Mouse (Mus musculus) cerebellum, adult 11 months (tissue): ENCODE results near the gene Eif4e2.

Experiments used
- DNase-seq: peaks from one replicate; pipeline ENCODE4 v3.0.0; 2022

Eif4e2 gene

GRCm38 (mm10) chr1:87203779-87204178 lies 9.9 kb upstream of the Eif4e2 start:
- DNase-seq: no peak

GRCm38 (mm10) chr1:87204465-87204864 lies 9.2 kb upstream of the Eif4e2 start, which contains the start of gene Chrng:
Chrng (plus strand) TSS chr1:87204657.
- no peak for DNase-seq

GRCm38 (mm10) chr1:87205038-87205437 lies 8.7 kb upstream of the Eif4e2 start:
- no peak for DNase-seq

GRCm38 (mm10) chr1:87205502-87205901 lies 8.2 kb upstream of the Eif4e2 start:
- DNase-seq: no peak

- DNase-seq: no peak
These were observed 7.4 kb upstream of the Eif4e2 start for GRCm38 (mm10) chr1:87206339-87206738.

GRCm38 (mm10) chr1:87211431-87211830 lies 2.3 kb upstream of the Eif4e2 start:
- no peak for DNase-seq

- no peak for DNase-seq
These were observed 1.0 kb downstream of the Eif4e2 start for GRCm38 (mm10) chr1:87214748-87215147.

GRCm38 (mm10) chr1:87217938-87218337 lies 4.2 kb downstream of the Eif4e2 start:
- no peak for DNase-seq

- no peak for DNase-seq
These were observed 12.0 kb downstream of the Eif4e2 start for GRCm38 (mm10) chr1:87225739-87226138.

- no peak for DNase-seq
These were observed 12.9 kb downstream of the Eif4e2 start for GRCm38 (mm10) chr1:87226409-87227159.

- peak; percentile 81 for DNase-seq
These were observed 13.4 kb downstream of the Eif4e2 start for GRCm38 (mm10) chr1:87227160-87227550.

- no peak for DNase-seq
These were observed 16.9 kb downstream of the Eif4e2 start for GRCm38 (mm10) chr1:87230606-87231005.

GRCm38 (mm10) chr1:87232197-87232596 lies 18.5 kb downstream of the Eif4e2 start:
- DNase-seq: no peak

GRCm38 (mm10) chr1:87239056-87239455 lies 25.3 kb downstream of the Eif4e2 start:
- DNase-seq: no peak

- DNase-seq: no peak
These were observed 29.3 kb downstream of the Eif4e2 start for GRCm38 (mm10) chr1:87243021-87243420.

GRCm38 (mm10) chr1:87245430-87245829 lies 31.7 kb downstream of the Eif4e2 start:
- no peak for DNase-seq

- peak; percentile 64 for DNase-seq
These were observed 32.5 kb downstream of the Eif4e2 start for GRCm38 (mm10) chr1:87245929-87246815.

- no peak for DNase-seq
These were observed 38.4 kb downstream of the Eif4e2 start for GRCm38 (mm10) chr1:87252040-87252609.

- DNase-seq: no peak
These were observed 41.5 kb downstream of the Eif4e2 start for GRCm38 (mm10) chr1:87255173-87255572.

- no peak for DNase-seq
These were observed 44.0 kb downstream of the Eif4e2 start for GRCm38 (mm10) chr1:87257691-87258090.

- no peak for DNase-seq
These were observed 44.8 kb downstream of the Eif4e2 start for GRCm38 (mm10) chr1:87258484-87258883.

- no peak for DNase-seq
These were observed 45.6 kb downstream of the Eif4e2 start for GRCm38 (mm10) chr1:87259316-87259715.

GRCm38 (mm10) chr1:87263257-87263656 lies 49.5 kb downstream of the Eif4e2 start:
- no peak for DNase-seq

GRCm38 (mm10) chr1:87263796-87264133 lies 50.1 kb downstream of the Eif4e2 start:
- DNase-seq: no peak
